Mouse (Mus musculus) erythroblast, embryonic 14.5 days (primary cell): ENCODE data around the gene Reg2. TPM values are rescaled to one million over a fixed set of nuclear protein-coding genes. Genes with fewer than 3 reads are reported as not detected.
"Not testable (repeated sequence)": the region's sequence is repeated elsewhere in the genome, so short reads cannot be mapped to it uniquely, and the experiment has no call there.

Source experiments
- H3K27me3 ChIP-seq: 2 replicates; pipeline ENCODE4 v1.6.1; 2012; ENCODE audit warnings: inconsistent platforms; ENCODE audit not compliant: control insufficient read depth
- H3K36me3 ChIP-seq: 2 replicates; pipeline ENCODE4 v1.6.1; 2012; ENCODE audit warnings: mild to moderate bottlenecking, inconsistent platforms; ENCODE audit not compliant: control insufficient read depth
- H3K4me1 ChIP-seq: 2 replicates; pipeline ENCODE4 v1.6.1; 2012; ENCODE audit warnings: inconsistent platforms; ENCODE audit not compliant: control insufficient read depth
- H3K4me3 ChIP-seq: replicated peaks from 2 replicates; pipeline ENCODE3; 2012; ENCODE audit warnings: moderate library complexity, mild to moderate bottlenecking, inconsistent platforms
- H3K9me3 ChIP-seq: 2 replicates; pipeline ENCODE4 v1.6.1; 2012; ENCODE audit warnings: low read length, inconsistent platforms, mixed read lengths; ENCODE audit not compliant: control insufficient read depth
- GATA1 ChIP-seq: IDR thresholded peaks from 2 replicates; pipeline ENCODE4 v1.6.1; 2012; ENCODE audit warnings: low read length, inconsistent platforms, mixed read lengths
- TAL1 ChIP-seq: IDR thresholded peaks from 3 replicates; pipeline ENCODE4 v1.6.1; 2012; ENCODE audit warnings: low read length, inconsistent platforms, mixed read lengths
- polyA plus RNA-seq: library from polyadenylated mRNA; stranded (reverse); fragments of >175 nt; gene quantifications from 2 replicates; pipeline ENCODE4 v1.2.3, GENCODE M21; 2012

Gene Reg2
- not detected in 2 replicates for polyA plus RNA-seq

GRCm38 (mm10) chr6:78395323-78395722 is at the start of gene Reg2:
Gene Reg2 (plus strand): TSS chr6:78395623.
- H3K4me1 ChIP-seq, H3K9me3 ChIP-seq, H3K4me3 ChIP-seq, H3K27me3 ChIP-seq, H3K36me3 ChIP-seq: not testable (repeated sequence)

DNA sequence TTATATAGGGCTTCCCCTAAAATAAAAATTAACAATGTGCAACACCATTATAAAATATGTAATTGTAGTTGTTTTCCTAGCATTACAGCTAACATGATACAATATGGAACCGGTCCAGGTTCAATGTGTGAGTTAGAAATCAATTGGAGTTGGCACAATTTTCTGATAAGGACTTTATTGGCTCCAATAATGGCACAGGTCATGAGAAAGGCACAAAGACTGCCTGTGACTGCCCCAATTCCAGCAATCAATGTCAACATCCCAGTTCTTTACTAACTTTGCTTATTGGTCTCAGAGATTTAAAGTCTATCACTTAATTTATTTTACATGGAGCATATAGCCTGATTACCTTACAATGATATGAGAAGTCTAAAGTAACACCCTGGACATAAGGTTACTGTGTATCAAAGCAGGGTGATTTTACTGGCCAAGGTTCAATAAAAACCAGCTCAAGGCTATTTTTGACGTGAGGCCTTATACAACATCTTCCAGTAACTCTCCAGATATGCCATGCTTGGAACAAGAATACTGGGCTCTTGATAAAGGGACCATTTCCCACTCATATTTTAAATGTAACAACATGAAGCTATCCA is 33.4 kb upstream of the Reg2 start:
- Histone ChIP-seq H3K36me3 (no peaks in the 10 kb centered on the region), H3K4me3 (no peak overlapping the region), H3K4me1 (no peaks in the 10 kb centered on the region), H3K27me3 (no peaks in the 10 kb centered on the region), H3K9me3 (no peaks in the 10 kb centered on the region)
- TF ChIP-seq GATA1 = no peak
- TF ChIP-seq TAL1 = no peak

- Histone ChIP-seq H3K4me3 (no peak within 1 kb of the TSS), H3K4me1 (no peaks in the 10 kb centered on the region), H3K27me3 (no peaks in the 10 kb centered on the region), H3K36me3 (no peaks in the 10 kb centered on the region), H3K9me3 (peaks cover 11% of the 10 kb centered on the region; the same call in 1 of the 2 replicates)
- TF ChIP-seq GATA1 = no peak
- no peak for TF ChIP-seq TAL1
These were observed 25.1 kb upstream of the Reg2 start, which contains the start of gene Reg3b for GRCm38 (mm10) chr6:78370357-78370756. Gene Reg3b (plus strand): TSS chr6:78370657.

GRCm38 (mm10) chr6:78378765-78379164 is 16.7 kb upstream of the Reg2 start, which contains the start of gene Reg3d:
Gene Reg3d (minus strand): TSS chr6:78378865.
- no peak within 1 kb of the TSS for H3K4me3 ChIP-seq
- peaks cover 7% of the 10 kb centered on the region for H3K9me3 ChIP-seq
- TF ChIP-seq GATA1 (no peak), TAL1 (no peak)
- H3K36me3 ChIP-seq = no peaks in the 10 kb centered on the region
- no peaks in the 10 kb centered on the region for H3K27me3 ChIP-seq
- no peaks in the 10 kb centered on the region for H3K4me1 ChIP-seq

GRCm38 (mm10) chr6:78380409-78380808 is 15.0 kb upstream of the Reg2 start, which contains the start of gene Reg3a:
Gene Reg3a (plus strand): TSS chr6:78380709.
- H3K4me3 ChIP-seq = no peak within 1 kb of the TSS
- peaks cover 7% of the 10 kb centered on the region for H3K9me3 ChIP-seq
- no peaks in the 10 kb centered on the region for H3K27me3 ChIP-seq
- no peaks in the 10 kb centered on the region for H3K4me1 ChIP-seq
- TF ChIP-seq TAL1 (no peak), GATA1 (no peak)
- H3K36me3 ChIP-seq = no peaks in the 10 kb centered on the region

- Histone ChIP-seq H3K4me3 (no peak overlapping the region), H3K27me3 (no peaks in the 10 kb centered on the region), H3K4me1 (no peaks in the 10 kb centered on the region), H3K9me3 (peaks cover 4% of the 10 kb centered on the region), H3K36me3 (no peaks in the 10 kb centered on the region)
- TF ChIP-seq GATA1 = no peak
- TF ChIP-seq TAL1 = no peak
These were observed 9.8 kb upstream of the Reg2 start for GRCm38 (mm10) chr6:78385609-78386008.

GRCm38 (mm10) chr6:78422411-78422810 is 27.0 kb downstream of the Reg2 start, which contains the start of gene Reg1:
Gene Reg1 (plus strand): TSS chr6:78422711.
- H3K9me3 ChIP-seq, H3K4me3 ChIP-seq, H3K36me3 ChIP-seq, H3K27me3 ChIP-seq, H3K4me1 ChIP-seq: not testable (repeated sequence)

DNA sequence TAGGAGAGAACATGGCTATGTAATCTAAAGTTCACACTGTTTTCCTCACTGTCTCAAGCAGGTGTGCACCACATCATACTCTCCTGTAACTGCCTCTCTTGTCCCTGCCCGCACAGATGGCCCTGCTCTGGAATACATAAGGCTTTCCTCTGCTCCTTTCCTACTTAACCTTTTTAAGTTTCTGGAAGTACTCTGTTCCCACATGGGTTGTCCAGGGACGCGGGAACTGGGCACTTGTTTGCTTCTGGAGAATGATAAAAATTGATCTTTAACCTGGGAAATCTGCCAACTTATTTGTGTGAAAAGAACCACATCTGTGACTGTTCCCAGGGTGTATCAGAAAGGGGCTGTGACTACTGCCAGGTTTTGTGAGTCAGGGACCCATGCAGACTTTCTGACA is 30.1 kb downstream of the Reg2 start:
- H3K36me3 ChIP-seq = no peaks in the 10 kb centered on the region
- H3K4me1 ChIP-seq = no peaks in the 10 kb centered on the region
- TF ChIP-seq GATA1 (no peak), TAL1 (no peak)
- peaks cover 4% of the 10 kb centered on the region; the same call in 1 of the 2 replicates for H3K9me3 ChIP-seq
- H3K27me3 ChIP-seq = no peaks in the 10 kb centered on the region
- H3K4me3 ChIP-seq = no peak overlapping the region

DNA sequence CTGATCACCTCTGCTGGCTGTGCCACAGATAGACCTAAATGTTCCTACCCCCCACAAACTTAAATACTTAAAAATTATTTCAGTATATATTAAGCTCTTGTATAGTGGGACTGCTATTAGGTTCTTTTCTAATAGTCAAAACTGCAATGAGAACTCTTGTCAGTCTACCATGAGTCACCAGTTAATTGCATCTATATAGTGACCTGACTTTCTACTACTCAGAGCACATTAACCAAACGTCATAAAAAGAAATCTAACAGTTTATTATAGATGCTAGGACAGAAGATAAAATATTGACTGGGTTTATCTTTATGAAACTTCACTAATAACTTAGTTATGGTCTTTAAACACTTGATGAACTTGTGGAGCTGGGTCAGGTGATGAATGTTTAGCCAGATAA is 51.8 kb downstream of the Reg2 start:
- no peak overlapping the region for H3K4me3 ChIP-seq
- peaks cover 8% of the 10 kb centered on the region for H3K9me3 ChIP-seq
- no peaks in the 10 kb centered on the region for H3K4me1 ChIP-seq
- H3K36me3 ChIP-seq = no peaks in the 10 kb centered on the region
- TF ChIP-seq GATA1 = no peak
- no peak for TF ChIP-seq TAL1
- no peaks in the 10 kb centered on the region for H3K27me3 ChIP-seq

- no peaks in the 10 kb centered on the region for H3K4me1 ChIP-seq
- H3K27me3 ChIP-seq = no peaks in the 10 kb centered on the region
- H3K4me3 ChIP-seq = no peak overlapping the region
- H3K9me3 ChIP-seq = peaks cover 4% of the 10 kb centered on the region; the same call in 1 of the 2 replicates
- no peaks in the 10 kb centered on the region for H3K36me3 ChIP-seq
- TF ChIP-seq TAL1 (no peak), GATA1 (no peak)
These were observed 53.0 kb downstream of the Reg2 start for GRCm38 (mm10) chr6:78448409-78448808.
